Mouse (Mus musculus) limb, embryonic 11.5 days (tissue): Measurements from ENCODE around the gene Xkrx. TPM values are rescaled to one million over a fixed set of nuclear protein-coding genes. Genes with fewer than 3 reads are reported as not detected.
A peak's percentile ranks its signal among the peaks of the same experiment; 100 is the strongest.

Source experiments
- ATAC-seq: fragments of 200-750 bp; cut with Nextera tagmentation; 2 replicates; pipeline ENCODE4 v1.8.0; 2017; ENCODE audit warnings: low read depth; ENCODE audit not compliant: insufficient number of reproducible peaks, low FRiP score, low TSS enrichment
- DNase-seq: peaks from one replicate; pipeline ENCODE4 v3.0.0-alpha.2; 2015; ENCODE audit warnings: low spot score
- H3K27ac ChIP-seq: fragments of 300-500 bp; sonication (generic); replicated peaks from 2 replicates; pipeline ENCODE4 v1.5.1; 2014; ENCODE audit warnings: low read depth, mild to moderate bottlenecking, low read length
- H3K27me3 ChIP-seq: fragments of 300-500 bp; sonication (generic); 2 replicates; pipeline ENCODE4 v1.6.1; 2014; ENCODE audit warnings: mild to moderate bottlenecking, low read length, mixed read lengths; ENCODE audit not compliant: control insufficient read depth, insufficient read depth
- H3K36me3 ChIP-seq: fragments of 300-500 bp; sonication (generic); 2 replicates; pipeline ENCODE4 v1.6.1; 2014; ENCODE audit warnings: mild to moderate bottlenecking, low read length, moderate library complexity, mixed read lengths; ENCODE audit not compliant: control insufficient read depth, insufficient read depth
- H3K4me1 ChIP-seq: fragments of 300-500 bp; sonication (generic); 2 replicates; pipeline ENCODE4 v1.6.1; 2014; ENCODE audit warnings: low read length, mixed read lengths; ENCODE audit not compliant: control insufficient read depth, insufficient read depth
- H3K4me2 ChIP-seq: fragments of 300-500 bp; sonication (generic); 2 replicates; pipeline ENCODE4 v1.6.1; 2014; ENCODE audit warnings: low read depth, mild to moderate bottlenecking, moderate library complexity; ENCODE audit not compliant: severe bottlenecking
- H3K4me3 ChIP-seq: fragments of 300-500 bp; sonication (generic); 2 replicates; pipeline ENCODE4 v1.5.1; 2014; ENCODE audit warnings: low read depth, low read length
- H3K9ac ChIP-seq: fragments of 300-500 bp; sonication (generic); 2 replicates; pipeline ENCODE4 v1.6.1; 2014; ENCODE audit warnings: mild to moderate bottlenecking, low read length
- H3K9me3 ChIP-seq: fragments of 300-500 bp; sonication (generic); 2 replicates; pipeline ENCODE4 v1.6.1; 2016; ENCODE audit warnings: low read length; ENCODE audit not compliant: control insufficient read depth
- WGBS: fragments of 180-500 bp; shearing (Covaris S2); extraction: QIAGEN DNeasy Blood & Tissue Kit; methylation state at CpG from one replicate; pipeline ENCODE4 v1.1.7; 2014; 5-methylcytosine and 5-hydroxymethylcytosine counted together
- polyA plus RNA-seq: library from polyadenylated mRNA; unstranded; fragments of >200 nt; fragmentation: Nextera tagmentation; extraction: Ambion mirVana; gene quantifications from 2 replicates; pipeline ENCODE4 v1.2.1, GENCODE M21; 2014

Gene Xkrx
- polyA plus RNA-seq, 1 experiment from 2014 or later = 0.05 TPM

DNA sequence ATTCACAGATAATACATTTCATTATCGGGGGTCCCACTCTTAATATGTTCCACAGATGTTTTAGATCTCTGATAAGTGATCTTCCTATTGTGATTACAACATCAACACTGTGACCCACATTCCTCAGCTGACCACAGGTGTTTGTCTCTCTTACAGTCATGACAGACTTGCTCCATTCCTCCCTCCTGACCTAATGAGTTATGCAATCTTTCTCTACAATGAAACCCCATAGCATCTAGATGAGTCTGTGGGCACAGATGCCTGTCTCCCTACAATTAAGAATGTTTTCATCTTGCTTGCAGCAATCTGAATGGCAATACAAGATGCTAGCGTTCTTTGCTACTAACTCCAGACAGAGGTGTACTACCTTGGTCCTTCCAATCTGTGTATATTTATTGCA is 1.4 kb downstream of the Xkrx start:
- DNase-seq (no peak), ATAC-seq (no peak)
- H3K36me3 ChIP-seq = no peaks in the 10 kb centered on the region
- H3K4me1 ChIP-seq = no peaks in the 10 kb centered on the region
- no peak overlapping the region for H3K4me2 ChIP-seq
- no peak overlapping the region for H3K9ac ChIP-seq
- H3K9me3 ChIP-seq = no peaks in the 10 kb centered on the region
- no peak overlapping the region for H3K27ac ChIP-seq
- no peak overlapping the region for H3K4me3 ChIP-seq
- 0 out of 2 replicates have a peak, but pooled peaks cover 2% of the 10 kb centered on the region for H3K27me3 ChIP-seq
- 88% methylated on average over 2 of the region's 2 CpGs for WGBS

- Histone ChIP-seq H3K27me3 (0 out of 2 replicates have a peak, but pooled peaks cover 2% of the 10 kb centered on the region), H3K36me3 (no peaks in the 10 kb centered on the region), H3K27ac (no peak overlapping the region), H3K4me1 (no peaks in the 10 kb centered on the region), H3K9me3 (no peaks in the 10 kb centered on the region), H3K4me2 (no peak overlapping the region), H3K9ac (no peak overlapping the region), H3K4me3 (no peak overlapping the region)
- 39% methylated on average over 7 of the region's 7 CpGs for WGBS
- ATAC-seq (no peak), DNase-seq (no peak)
These were observed 3.7 kb downstream of the Xkrx start for GRCm38 (mm10) chrX:134158151-134158550.

- H3K9me3 ChIP-seq = no peaks in the 10 kb centered on the region
- no peak overlapping the region for H3K4me2 ChIP-seq
- H3K36me3 ChIP-seq = no peaks in the 10 kb centered on the region
- DNase-seq (no peak), ATAC-seq (no peak)
- H3K27ac ChIP-seq = no peak overlapping the region
- WGBS = 88% methylated on average over 4 of the region's 4 CpGs
- H3K4me3 ChIP-seq = no peak overlapping the region
- H3K9ac ChIP-seq = no peak overlapping the region
- H3K4me1 ChIP-seq = no peaks in the 10 kb centered on the region
- 0 out of 2 replicates have a peak, but pooled peaks cover 3% of the 10 kb centered on the region for H3K27me3 ChIP-seq
These were observed 19.9 kb downstream of the Xkrx start for GRCm38 (mm10) chrX:134141986-134142385.

GRCm38 (mm10) chrX:134141551-134141950 is 20.3 kb downstream of the Xkrx start:
- Histone ChIP-seq H3K4me1 (no peaks in the 10 kb centered on the region), H3K9ac (no peak overlapping the region), H3K27me3 (0 out of 2 replicates have a peak, but pooled peaks cover 3% of the 10 kb centered on the region), H3K9me3 (no peaks in the 10 kb centered on the region), H3K4me2 (no peak overlapping the region), H3K27ac (no peak overlapping the region), H3K4me3 (no peak overlapping the region), H3K36me3 (no peaks in the 10 kb centered on the region)
- 83% methylated on average over 1 of the region's 1 CpGs for WGBS
- ATAC-seq = no peak
- DNase-seq = no peak

DNA sequence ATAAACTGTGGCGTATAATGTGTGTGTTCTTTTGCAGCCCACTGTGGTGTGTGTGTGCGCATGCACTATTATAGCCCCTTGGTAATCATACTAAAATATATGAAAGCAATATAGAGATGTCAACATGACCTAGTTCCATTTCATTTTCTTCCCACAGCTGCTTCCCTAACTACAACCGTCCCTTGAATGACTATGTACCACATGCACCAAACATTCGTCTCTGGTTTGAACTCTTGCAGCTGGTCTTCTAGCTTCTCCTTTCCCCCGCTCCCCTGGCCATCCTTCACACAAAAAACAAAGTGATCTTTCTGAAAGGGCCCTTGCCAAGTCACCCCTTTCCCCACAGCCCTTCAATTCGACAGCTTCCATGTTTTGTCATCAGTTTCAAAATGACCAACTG is 21.9 kb downstream of the Xkrx start:
- H3K27me3 ChIP-seq = 0 out of 2 replicates have a peak, but pooled peaks cover 3% of the 10 kb centered on the region

GRCm38 (mm10) chrX:134133821-134134220 is 28.1 kb downstream of the Xkrx start:
- no peak overlapping the region for H3K4me3 ChIP-seq
- no peak overlapping the region for H3K9ac ChIP-seq
- 0 out of 2 replicates have a peak, but pooled peaks cover 6% of the 10 kb centered on the region for H3K27me3 ChIP-seq
- no peak for DNase-seq
- H3K4me1 ChIP-seq = no peaks in the 10 kb centered on the region
- no peak for ATAC-seq
- 52% methylated on average over 3 of the region's 3 CpGs for WGBS
- H3K27ac ChIP-seq = no peak overlapping the region
- H3K4me2 ChIP-seq = no peak overlapping the region
- H3K36me3 ChIP-seq = no peaks in the 10 kb centered on the region
- no peaks in the 10 kb centered on the region for H3K9me3 ChIP-seq

More for the DNA sequence above, 21.9 kb downstream of the Xkrx start:
- Histone ChIP-seq H3K4me2 (no peak overlapping the region), H3K9me3 (no peaks in the 10 kb centered on the region), H3K36me3 (no peaks in the 10 kb centered on the region), H3K9ac (no peak overlapping the region), H3K27ac (no peak overlapping the region), H3K4me3 (no peak overlapping the region), H3K4me1 (no peaks in the 10 kb centered on the region)
- ATAC-seq (no peak), DNase-seq (no peak)
- WGBS = 86% methylated on average over 6 of the region's 6 CpGs

DNA sequence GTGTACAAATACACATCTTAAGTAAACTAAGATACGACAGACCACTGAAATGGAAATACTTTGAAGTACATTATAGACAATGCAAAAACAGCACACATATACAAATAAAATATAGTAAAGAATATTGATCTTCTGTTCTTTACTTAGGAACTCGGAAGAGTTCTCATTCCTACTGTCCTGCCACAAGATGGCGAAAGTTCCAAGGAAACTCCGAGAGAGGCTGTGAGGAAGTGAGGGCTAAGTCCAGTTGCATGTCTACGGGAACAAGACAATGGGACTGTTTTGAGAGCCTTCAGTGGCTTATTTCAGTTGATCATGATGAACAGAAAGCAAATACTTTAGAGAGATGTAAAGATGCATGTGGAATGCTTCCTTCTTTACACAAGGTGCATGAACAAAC is 29.6 kb downstream of the Xkrx start:
- 33% methylated on average over 5 of the region's 5 CpGs for WGBS
- H3K4me3 ChIP-seq = no peak overlapping the region
- H3K27me3 ChIP-seq = 0 out of 2 replicates have a peak, but pooled peaks cover 5% of the 10 kb centered on the region
- DNase-seq = peak; percentile 22
- ATAC-seq = no peak
- H3K9me3 ChIP-seq = no peaks in the 10 kb centered on the region
- H3K36me3 ChIP-seq = no peaks in the 10 kb centered on the region
- H3K4me2 ChIP-seq = no peak overlapping the region
- H3K27ac ChIP-seq = no peak overlapping the region
- no peaks in the 10 kb centered on the region for H3K4me1 ChIP-seq
- no peak overlapping the region for H3K9ac ChIP-seq

- Histone ChIP-seq H3K27ac (no peak overlapping the region), H3K4me3 (no peak overlapping the region), H3K9me3 (no peaks in the 10 kb centered on the region), H3K4me1 (no peaks in the 10 kb centered on the region), H3K36me3 (no peaks in the 10 kb centered on the region), H3K4me2 (no peak overlapping the region), H3K27me3 (0 out of 2 replicates have a peak, but pooled peaks cover 5% of the 10 kb centered on the region), H3K9ac (no peak overlapping the region)
- no peak for ATAC-seq
- 83% methylated on average over 3 of the region's 3 CpGs for WGBS
- no peak for DNase-seq
These were observed 33.3 kb downstream of the Xkrx start for GRCm38 (mm10) chrX:134128549-134128948.

- H3K36me3 ChIP-seq = no peaks in the 10 kb centered on the region
- WGBS = 76% methylated on average over 3 of the region's 3 CpGs
- H3K4me1 ChIP-seq = no peaks in the 10 kb centered on the region
- no peaks in the 10 kb centered on the region for H3K9me3 ChIP-seq
- H3K27ac ChIP-seq = no peak overlapping the region
- DNase-seq (no peak), ATAC-seq (no peak)
- no peak overlapping the region for H3K9ac ChIP-seq
- no peaks in the 10 kb centered on the region for H3K27me3 ChIP-seq
- no peak overlapping the region for H3K4me2 ChIP-seq
- no peak overlapping the region for H3K4me3 ChIP-seq
These were observed 45.5 kb downstream of the Xkrx start for GRCm38 (mm10) chrX:134116417-134116816.
